Mouse (Mus musculus) hindbrain, postnatal 0 days (tissue): ENCODE results near the gene Tspan33. TPM values are rescaled to one million over a fixed set of nuclear protein-coding genes. Genes with fewer than 3 reads are reported as not detected.

Experiments used
- ATAC-seq: fragments of 200-750 bp; cut with Nextera tagmentation; 2 replicates; pipeline ENCODE4 v1.8.0; 2017; ENCODE audit warnings: mild to moderate bottlenecking, moderate TSS enrichment, moderate library complexity
- DNase-seq: peaks from one replicate; pipeline ENCODE4 v3.0.0-alpha.2; 2015; ENCODE audit warnings: low spot score
- H3K27ac ChIP-seq: fragments of 300-500 bp; sonication (generic); 2 replicates; pipeline ENCODE4 v1.5.1; 2014; ENCODE audit warnings: mild to moderate bottlenecking
- H3K27me3 ChIP-seq: fragments of 300-500 bp; sonication (generic); 2 replicates; pipeline ENCODE4 v1.6.1; 2014; ENCODE audit warnings: low read length, mixed read lengths; ENCODE audit not compliant: insufficient read depth
- H3K36me3 ChIP-seq: fragments of 300-500 bp; sonication (generic); 2 replicates; pipeline ENCODE4 v1.6.1; 2014; ENCODE audit warnings: low read length, mixed read lengths; ENCODE audit not compliant: insufficient read depth
- H3K4me1 ChIP-seq: fragments of 300-500 bp; sonication (generic); 2 replicates; pipeline ENCODE4 v1.6.1; 2014; ENCODE audit warnings: antibody characterized with exemption, low read length, mixed read lengths; ENCODE audit not compliant: insufficient read depth
- H3K4me2 ChIP-seq: fragments of 300-500 bp; sonication (generic); 2 replicates; pipeline ENCODE4 v1.6.1; 2014; ENCODE audit warnings: low read depth, mild to moderate bottlenecking, low read length, moderate library complexity, mixed read lengths
- H3K4me3 ChIP-seq: fragments of 300-500 bp; sonication (generic); 2 replicates; pipeline ENCODE4 v1.5.1; 2014; ENCODE audit warnings: low read length
- H3K9ac ChIP-seq: fragments of 300-500 bp; sonication (generic); replicated peaks from 2 replicates; pipeline ENCODE4 v1.6.1; 2014; ENCODE audit warnings: mild to moderate bottlenecking, low read length, moderate library complexity, mixed read lengths
- H3K9me3 ChIP-seq: fragments of 300-500 bp; sonication (generic); 2 replicates; pipeline ENCODE4 v1.6.1; 2016; ENCODE audit warnings: low read length, mixed read lengths
- CTCF ChIP-seq: IDR thresholded peaks from 2 replicates; pipeline ENCODE4 v1.5.1; 2016; ENCODE audit warnings: antibody characterized with exemption, control low read depth, low read depth
- WGBS: fragments of 180-500 bp; shearing (Covaris S2); extraction: QIAGEN DNeasy Blood & Tissue Kit; methylation state at CpG from one replicate; pipeline ENCODE4 v1.1.7; 2014; 5-methylcytosine and 5-hydroxymethylcytosine counted together
- polyA plus RNA-seq: library from polyadenylated mRNA; unstranded; fragments of >200 nt; fragmentation: Nextera tagmentation; extraction: Ambion mirVana; gene quantifications from 2 replicates; pipeline ENCODE4 v1.2.1, GENCODE M21; 2015
- total RNA-seq: library from RNA; depleted of rRNA; stranded (reverse); fragments of >200 nt; gene quantifications from 2 replicates; pipeline ENCODE4 v1.2.3, GENCODE M21; 2014

The Tspan33 gene
- total and polyA plus RNA-seq, 2 experiments from 2014 or later = 15.5 to 23.9 TPM

- ATAC-seq (no peak), DNase-seq (no peak)
- no peak overlapping the region for H3K4me2 ChIP-seq
- TF ChIP-seq CTCF = no peak
- WGBS = 58% methylated on average over 1 of the region's 1 CpGs
- no peaks in the 10 kb centered on the region for H3K9me3 ChIP-seq
- H3K4me3 ChIP-seq = no peak overlapping the region
- H3K4me1 ChIP-seq = no peaks in the 10 kb centered on the region
- no peak overlapping the region for H3K9ac ChIP-seq
- H3K27me3 ChIP-seq = no peaks in the 10 kb centered on the region
- H3K36me3 ChIP-seq = no peaks in the 10 kb centered on the region
- H3K27ac ChIP-seq = no peak overlapping the region
These were observed 32.7 kb downstream of the Tspan33 start for GRCm38 (mm10) chr6:29726576-29727200.

- no peak for TF ChIP-seq CTCF
- WGBS = 85% methylated on average over 3 of the region's 3 CpGs
- H3K27ac ChIP-seq = no peak overlapping the region
- DNase-seq (no peak), ATAC-seq (no peak)
- no peaks in the 10 kb centered on the region for H3K36me3 ChIP-seq
- H3K4me2 ChIP-seq = no peak overlapping the region
- no peaks in the 10 kb centered on the region for H3K4me1 ChIP-seq
- no peaks in the 10 kb centered on the region for H3K27me3 ChIP-seq
- H3K9me3 ChIP-seq = no peaks in the 10 kb centered on the region
- H3K4me3 ChIP-seq = no peak overlapping the region
- no peak overlapping the region for H3K9ac ChIP-seq
These were observed 34.0 kb downstream of the Tspan33 start for GRCm38 (mm10) chr6:29728035-29728434.

- no peaks in the 10 kb centered on the region for H3K36me3 ChIP-seq
- no peak overlapping the region for H3K4me3 ChIP-seq
- 88% methylated on average over 1 of the region's 1 CpGs for WGBS
- no peak overlapping the region for H3K4me2 ChIP-seq
- no peak for DNase-seq
- no peak overlapping the region for H3K9ac ChIP-seq
- no peak overlapping the region for H3K27ac ChIP-seq
- TF ChIP-seq CTCF = no peak
- no peak for ATAC-seq
- no peaks in the 10 kb centered on the region for H3K9me3 ChIP-seq
- H3K4me1 ChIP-seq = no peaks in the 10 kb centered on the region
- no peaks in the 10 kb centered on the region for H3K27me3 ChIP-seq
These were observed 35.5 kb downstream of the Tspan33 start for GRCm38 (mm10) chr6:29729491-29729890.

- peak within 1 kb of the TSS; percentile 82 for H3K9ac ChIP-seq
- ATAC-seq (peak; percentile 93), DNase-seq (peak; percentile 84)
- H3K4me3 ChIP-seq = peak within 1 kb of the TSS; percentile 84
- H3K4me1 ChIP-seq = no peaks in the 10 kb centered on the region
- peak within 1 kb of the TSS; percentile 93 for H3K27ac ChIP-seq
- WGBS = under 1% methylated on average over 25 of the region's 30 CpGs
- peak within 1 kb of the TSS; percentile 96 for H3K4me2 ChIP-seq
- no peaks in the 10 kb centered on the region for H3K36me3 ChIP-seq
- H3K27me3 ChIP-seq = no peaks in the 10 kb centered on the region
- no peak for TF ChIP-seq CTCF
- no peaks in the 10 kb centered on the region for H3K9me3 ChIP-seq
These were observed 41.3 kb downstream of the Tspan33 start, which contains the start of gene Smo for GRCm38 (mm10) chr6:29735336-29735688. TSS of gene Smo (plus strand) at chr6:29735503.

- ATAC-seq = peak; percentile 75
- WGBS = under 1% methylated on average over 64 of the region's 75 CpGs
- DNase-seq = peak; percentile 69
- Histone ChIP-seq H3K4me1 (no peaks in the 10 kb centered on the region), H3K27me3 (no peaks in the 10 kb centered on the region), H3K36me3 (no peaks in the 10 kb centered on the region), H3K4me2 (peak overlapping the region; percentile 96), H3K4me3 (peak overlapping the region; percentile 84), H3K9ac (peak overlapping the region; percentile 82), H3K9me3 (no peaks in the 10 kb centered on the region), H3K27ac (peak overlapping the region; percentile 93)
- no peak for TF ChIP-seq CTCF
These were observed 41.8 kb downstream of the Tspan33 start for GRCm38 (mm10) chr6:29735689-29736451.

GRCm38 (mm10) chr6:29736610-29737458 lies 42.8 kb downstream of the Tspan33 start:
- Histone ChIP-seq H3K27me3 (no peaks in the 10 kb centered on the region), H3K27ac (peak overlapping the region; percentile 93), H3K9me3 (no peaks in the 10 kb centered on the region), H3K36me3 (no peaks in the 10 kb centered on the region), H3K4me3 (peak overlapping the region; percentile 84), H3K9ac (peak overlapping the region; percentile 82; the same call in 1 of the 2 replicates), H3K4me1 (no peaks in the 10 kb centered on the region), H3K4me2 (peak overlapping the region; percentile 96)
- no peak for DNase-seq
- ATAC-seq = no peak
- no peak for TF ChIP-seq CTCF
- WGBS = 15% methylated on average over 13 of the region's 13 CpGs
